Mouse (Mus musculus) retina, embryonic 14.5 days (tissue): ENCODE measurements around the gene Rtn3.
"Not testable (repeated sequence)": the region's sequence is repeated elsewhere in the genome, so short reads cannot be mapped to it uniquely, and the experiment has no call there.

ENCODE experiments used
- DNase-seq: peaks from one replicate; pipeline ENCODE4 v3.0.0-alpha.2; 2015; ENCODE audit warnings: low spot score

The Rtn3 gene

GRCm38 (mm10) chr19:7421602-7422591 is 61.2 kb downstream of the Rtn3 start:
- peak; percentile 79 for DNase-seq

- DNase-seq, result no peak
Measured at GRCm38 (mm10) chr19:7420841-7421601, 62.1 kb downstream of the Rtn3 start.

- DNase-seq, result no peak
Measured at GRCm38 (mm10) chr19:7420108-7420507, 63.0 kb downstream of the Rtn3 start.

- no peak for DNase-seq
Measured at GRCm38 (mm10) chr19:7419134-7419533, 63.9 kb downstream of the Rtn3 start.

GRCm38 (mm10) chr19:7417911-7418849 is 64.9 kb downstream of the Rtn3 start:
- peak; percentile 92 for DNase-seq

GRCm38 (mm10) chr19:7416834-7417735 is 66.0 kb downstream of the Rtn3 start, which contains the start of gene 2700081O15Rik:
TSS of gene 2700081O15Rik (plus strand) at chr19:7417625.
- peak; percentile 87 for DNase-seq

GRCm38 (mm10) chr19:7415916-7416833 is 66.9 kb downstream of the Rtn3 start:
- DNase-seq, result no peak

- no peak for DNase-seq
Measured at GRCm38 (mm10) chr19:7412361-7412760, 70.7 kb downstream of the Rtn3 start.

- DNase-seq, result no peak
Measured at GRCm38 (mm10) chr19:7404623-7405229, 78.4 kb downstream of the Rtn3 start.

GRCm38 (mm10) chr19:7400635-7401034 is 82.4 kb downstream of the Rtn3 start:
- DNase-seq, result no peak

GRCm38 (mm10) chr19:7398898-7399297 is 84.2 kb downstream of the Rtn3 start:
- DNase-seq, result not testable (repeated sequence)

- DNase-seq, result not testable (repeated sequence)
Measured at GRCm38 (mm10) chr19:7396867-7397826, 85.9 kb downstream of the Rtn3 start.

- DNase-seq, result no peak
Measured at GRCm38 (mm10) chr19:7388488-7388887, 94.6 kb downstream of the Rtn3 start.

- no peak for DNase-seq
Measured at GRCm38 (mm10) chr19:7386042-7386441, 97.0 kb downstream of the Rtn3 start.

- DNase-seq, result peak; percentile 98
Measured at GRCm38 (mm10) chr19:7382903-7383865, 99.9 kb downstream of the Rtn3 start, which contains the start of gene Spindoc. TSS of gene Spindoc (minus strand) at chr19:7382994.

GRCm38 (mm10) chr19:7382248-7382902 is 100.7 kb downstream of the Rtn3 start:
- peak; percentile 74 for DNase-seq
